Mouse (Mus musculus): ENCODE measurements at regions not wholly inside any gene's neighbourhood (a gene's known extent, or its start where the extent isn't known, plus 50 kb on each side); places are given as distances from the start of the nearest gene placed in this dataset.
A peak's percentile ranks its signal among the peaks of the same experiment; 100 is the strongest.

DNA sequence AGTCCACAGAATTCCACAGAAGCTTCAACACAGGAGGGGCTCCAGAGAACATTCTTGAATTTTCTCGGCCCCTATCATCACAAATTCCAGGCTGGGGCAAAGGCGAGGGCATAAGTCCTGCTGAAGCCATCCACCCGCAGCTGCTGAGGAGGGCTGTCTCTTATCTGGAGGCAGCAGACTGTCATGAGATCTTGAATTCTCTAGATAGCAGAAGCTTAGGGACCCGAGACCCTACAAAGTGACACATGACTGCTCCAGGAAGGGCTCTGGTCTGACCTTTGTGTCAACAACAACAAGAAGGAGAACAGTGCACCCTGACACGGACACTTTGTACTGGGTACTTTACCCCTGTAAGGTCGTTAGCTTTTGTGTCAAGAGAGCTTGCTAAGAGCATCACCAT lies 57.2 kb downstream of the Lao1 start:
- 62% methylated on average over 6 of the region's 6 CpGs for WGBS
- Histone ChIP-seq H3K9ac (no peak overlapping the region), H3K27ac (no peak overlapping the region), H3K4me2 (replicated peaks) (no peak overlapping the region), H3K4me3 (no peak overlapping the region), H3K36me3 (no peaks in the 10 kb centered on the region), H3K9me3 (replicated peaks) (no peaks in the 10 kb centered on the region), H3K27me3 (no peaks in the 10 kb centered on the region), H3K4me1 (peaks cover 21% of the 10 kb centered on the region)
- ATAC-seq (ENCODE audit: low FRiP score), result no peak

GRCm38 (mm10) chr4:119019013-119019781 lies 57.8 kb downstream of the Lao1 start:
- H3K4me2 ChIP-seq (replicated peaks), result peak overlapping the region; percentile 25; the same call in 1 of the 2 replicates
- no peaks in the 10 kb centered on the region for H3K27me3 ChIP-seq
- peaks cover 21% of the 10 kb centered on the region for H3K4me1 ChIP-seq
- no peak overlapping the region for H3K4me3 ChIP-seq
- ATAC-seq (ENCODE audit: low FRiP score), result peak; percentile 62
- H3K9ac ChIP-seq, result 0 out of 2 replicates have a peak overlapping the region, but pooled peaks have one; percentile 27
- H3K9me3 ChIP-seq (replicated peaks), result no peaks in the 10 kb centered on the region
- no peaks in the 10 kb centered on the region for H3K36me3 ChIP-seq
- WGBS, result 53% methylated on average over 12 of the region's 12 CpGs
- peak overlapping the region; percentile 60; the same call in 1 of the 2 replicates for H3K27ac ChIP-seq

DNA sequence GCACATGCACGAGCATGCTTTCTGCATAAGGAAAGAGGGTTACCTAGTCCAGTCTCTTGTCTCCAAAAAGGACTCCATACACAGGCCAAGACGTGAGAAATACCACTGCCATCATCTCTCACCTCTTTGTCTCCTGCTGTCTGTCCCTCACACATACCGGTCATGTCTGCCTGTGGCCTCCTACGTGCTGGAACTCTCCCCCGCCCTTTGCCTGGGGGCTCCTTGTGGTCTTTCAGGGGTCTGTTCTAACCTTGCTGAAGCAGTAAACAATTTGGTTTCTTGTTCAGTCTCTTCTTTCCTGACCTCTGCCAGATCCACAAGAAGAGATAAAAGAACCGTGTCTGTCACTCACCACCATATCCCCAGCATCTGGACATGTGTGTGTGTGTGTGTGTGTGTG lies 61.0 kb downstream of the Lao1 start:
- Histone ChIP-seq H3K36me3 (no peaks in the 10 kb centered on the region), H3K9me3 (replicated peaks) (no peaks in the 10 kb centered on the region), H3K9ac (0 out of 2 replicates have a peak overlapping the region, but pooled peaks have one; percentile 4), H3K27ac (peak overlapping the region; percentile 17; the same call in 1 of the 2 replicates), H3K4me2 (replicated peaks) (no peak overlapping the region), H3K27me3 (no peaks in the 10 kb centered on the region), H3K4me3 (no peak overlapping the region), H3K4me1 (peaks cover 21% of the 10 kb centered on the region)
- no peak for ATAC-seq (ENCODE audit: low FRiP score)
- 63% methylated on average over 6 of the region's 6 CpGs for WGBS

GRCm38 (mm10) chr4:119026237-119026861 lies 65.0 kb downstream of the Lao1 start:
- Histone ChIP-seq H3K4me2 (replicated peaks) (no peak overlapping the region), H3K9ac (no peak overlapping the region), H3K27ac (no peak overlapping the region), H3K36me3 (no peaks in the 10 kb centered on the region), H3K9me3 (replicated peaks) (no peaks in the 10 kb centered on the region), H3K4me1 (peaks cover 19% of the 10 kb centered on the region), H3K4me3 (no peak overlapping the region), H3K27me3 (no peaks in the 10 kb centered on the region)
- no peak for ATAC-seq (ENCODE audit: low FRiP score)
- 20% methylated on average over 5 of the region's 5 CpGs for WGBS

DNA sequence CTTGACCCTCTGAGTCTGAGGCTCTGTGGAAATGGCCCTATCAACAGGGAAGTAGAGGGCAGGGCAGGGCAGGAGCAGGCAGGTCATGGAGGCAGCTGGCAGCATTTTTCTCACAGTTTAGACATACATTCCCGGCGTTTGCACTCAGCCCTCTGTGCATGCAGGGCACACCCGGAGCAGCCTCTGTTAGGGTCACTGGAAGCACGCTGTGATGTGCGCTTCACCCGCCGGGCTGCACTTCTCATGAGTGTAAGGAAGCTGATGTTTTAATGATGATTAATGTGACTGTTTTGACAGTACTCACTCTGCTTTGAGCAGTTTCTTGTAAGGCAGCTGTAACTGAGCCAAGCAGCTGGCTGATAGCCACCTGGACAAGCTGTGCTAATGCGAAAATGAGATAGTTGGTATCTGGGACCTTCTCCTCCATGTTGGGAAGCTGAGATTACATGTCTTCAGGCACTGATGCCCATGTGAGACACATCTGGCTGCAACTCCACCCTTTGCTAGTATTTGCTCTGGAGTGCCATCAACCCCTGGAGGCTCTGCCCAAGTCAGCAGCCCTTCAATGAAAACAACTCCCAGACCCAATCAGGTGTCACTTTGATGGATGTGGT lies 66.9 kb downstream of the Lao1 start:
- Histone ChIP-seq H3K9ac (no peak overlapping the region), H3K4me1 (peaks cover 12% of the 10 kb centered on the region), H3K36me3 (no peaks in the 10 kb centered on the region), H3K4me3 (no peak overlapping the region), H3K27me3 (no peaks in the 10 kb centered on the region), H3K27ac (no peak overlapping the region), H3K9me3 (replicated peaks) (no peaks in the 10 kb centered on the region), H3K4me2 (replicated peaks) (no peak overlapping the region)
- 20% methylated on average over 8 of the region's 8 CpGs for WGBS
- ATAC-seq (ENCODE audit: low FRiP score), result no peak

DNA sequence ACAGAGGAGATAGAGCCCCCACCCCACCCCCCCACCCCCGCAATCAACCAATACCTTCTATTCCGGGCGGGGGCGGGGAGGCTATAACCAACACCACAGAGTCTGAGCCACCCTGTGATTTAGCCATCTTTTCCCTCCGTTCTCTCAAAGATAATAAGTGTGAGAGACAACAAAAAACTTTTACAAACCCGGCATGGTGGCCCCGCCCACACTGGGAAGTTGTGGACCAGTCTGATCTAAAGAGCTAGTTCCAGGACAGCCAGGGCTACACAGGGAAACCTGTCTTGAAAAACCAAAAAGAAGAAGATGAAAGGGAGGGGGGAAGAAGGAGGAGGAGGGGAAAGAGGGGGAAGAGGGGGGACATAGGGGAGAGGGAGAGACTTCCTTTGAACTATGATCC lies 67.7 kb downstream of the Lao1 start:
- Histone ChIP-seq H3K4me1 (peaks cover 12% of the 10 kb centered on the region), H3K9me3 (replicated peaks) (no peaks in the 10 kb centered on the region), H3K27ac (no peak overlapping the region), H3K36me3 (no peaks in the 10 kb centered on the region), H3K9ac (no peak overlapping the region), H3K4me3 (no peak overlapping the region), H3K27me3 (no peaks in the 10 kb centered on the region), H3K4me2 (replicated peaks) (no peak overlapping the region)
- ATAC-seq (ENCODE audit: low FRiP score), result no peak
- WGBS, result 38% methylated on average over 7 of the region's 7 CpGs

DNA sequence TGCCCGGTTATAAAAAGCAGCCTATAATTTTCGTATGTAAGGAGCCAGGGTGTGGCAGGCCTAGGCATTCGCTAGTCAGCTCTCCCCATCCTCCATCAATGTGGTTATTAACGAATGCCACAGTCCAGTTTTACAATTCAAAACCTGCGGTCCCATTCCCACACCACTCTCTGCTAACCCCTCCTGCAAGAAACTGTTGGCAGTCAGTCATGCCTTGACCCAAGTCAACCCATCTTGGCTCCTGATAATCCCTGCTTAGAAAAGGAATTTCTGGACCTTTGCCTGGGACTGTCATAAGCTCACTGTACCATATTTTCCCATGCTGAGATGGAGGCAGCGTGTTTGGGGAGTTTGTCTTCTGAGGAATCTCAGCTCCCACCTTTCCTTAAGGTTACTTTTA lies 68.4 kb downstream of the Lao1 start:
- no peak for ATAC-seq (ENCODE audit: low FRiP score)
- no peaks in the 10 kb centered on the region for H3K9me3 ChIP-seq (replicated peaks)
- H3K4me3 ChIP-seq, result no peak overlapping the region
- peaks cover 12% of the 10 kb centered on the region for H3K4me1 ChIP-seq
- H3K36me3 ChIP-seq, result no peaks in the 10 kb centered on the region
- no peaks in the 10 kb centered on the region for H3K27me3 ChIP-seq
- WGBS, result 85% methylated on average over 6 of the region's 6 CpGs
- no peak overlapping the region for H3K9ac ChIP-seq
- H3K27ac ChIP-seq, result no peak overlapping the region
- H3K4me2 ChIP-seq (replicated peaks), result no peak overlapping the region

DNA sequence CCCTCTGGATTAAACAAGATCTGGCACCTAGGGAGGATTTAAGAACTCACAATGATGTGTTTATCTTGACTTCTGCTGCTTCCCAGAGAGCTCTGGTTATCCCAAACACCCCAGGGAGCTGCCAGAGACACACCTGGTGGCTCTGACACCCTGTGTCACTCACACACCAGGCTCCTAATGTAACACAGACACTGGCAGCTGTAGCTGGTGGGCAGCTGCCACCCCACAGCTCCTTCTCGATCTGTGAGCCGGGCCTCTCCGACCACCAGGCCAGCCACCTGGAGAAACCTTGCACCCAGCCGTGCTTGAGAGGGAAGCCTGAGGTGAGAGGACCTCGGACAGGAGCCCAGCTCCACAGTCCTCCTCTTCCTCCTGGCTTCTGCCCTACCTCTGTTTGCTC lies 69.5 kb downstream of the Lao1 start:
- no peaks in the 10 kb centered on the region for H3K36me3 ChIP-seq
- no peaks in the 10 kb centered on the region for H3K9me3 ChIP-seq (replicated peaks)
- 39% methylated on average over 5 of the region's 5 CpGs for WGBS
- H3K9ac ChIP-seq, result no peak overlapping the region
- H3K27me3 ChIP-seq, result no peaks in the 10 kb centered on the region
- H3K4me1 ChIP-seq, result peaks cover 12% of the 10 kb centered on the region
- H3K4me2 ChIP-seq (replicated peaks), result no peak overlapping the region
- no peak overlapping the region for H3K27ac ChIP-seq
- H3K4me3 ChIP-seq, result no peak overlapping the region
- ATAC-seq (ENCODE audit: low FRiP score), result no peak

GRCm38 (mm10) chr4:119033006-119033405 lies 71.6 kb downstream of the Lao1 start:
- no peak overlapping the region for H3K9ac ChIP-seq
- no peaks in the 10 kb centered on the region for H3K36me3 ChIP-seq
- H3K9me3 ChIP-seq (replicated peaks), result no peaks in the 10 kb centered on the region
- no peaks in the 10 kb centered on the region for H3K27me3 ChIP-seq
- no peak overlapping the region for H3K27ac ChIP-seq
- H3K4me3 ChIP-seq, result no peak overlapping the region
- 72% methylated on average over 4 of the region's 4 CpGs for WGBS
- ATAC-seq (ENCODE audit: low FRiP score), result no peak
- H3K4me1 ChIP-seq, result peaks cover 11% of the 10 kb centered on the region
- H3K4me2 ChIP-seq (replicated peaks), result no peak overlapping the region

DNA sequence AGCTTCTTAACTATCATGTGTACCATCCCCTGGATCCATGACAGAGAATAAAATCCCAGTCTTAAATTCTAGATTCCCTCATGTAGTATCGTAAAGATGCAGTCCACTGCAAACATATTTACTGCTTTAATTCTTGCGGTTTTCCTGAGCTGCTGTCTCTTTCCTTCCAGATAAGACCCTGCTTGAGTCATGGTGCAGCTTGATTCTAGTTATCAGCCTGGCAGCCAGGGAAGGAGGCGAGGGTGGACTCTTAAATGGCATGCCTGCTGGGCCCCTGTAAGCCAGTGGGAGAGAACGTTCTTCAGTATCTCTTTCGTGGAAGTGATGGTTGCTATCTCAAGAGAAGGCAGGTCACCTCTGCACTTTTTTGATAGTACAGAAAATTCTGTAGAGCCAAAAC lies 71.9 kb upstream of the Slc2a1 start:
- Histone ChIP-seq H3K9me3 (replicated peaks) (no peaks in the 10 kb centered on the region), H3K4me3 (no peak overlapping the region), H3K27me3 (no peaks in the 10 kb centered on the region), H3K9ac (no peak overlapping the region), H3K4me1 (no peaks in the 10 kb centered on the region), H3K4me2 (replicated peaks) (no peak overlapping the region), H3K27ac (no peak overlapping the region), H3K36me3 (no peaks in the 10 kb centered on the region)
- 88% methylated on average over 5 of the region's 5 CpGs for WGBS
- ATAC-seq (ENCODE audit: low FRiP score), result no peak

DNA sequence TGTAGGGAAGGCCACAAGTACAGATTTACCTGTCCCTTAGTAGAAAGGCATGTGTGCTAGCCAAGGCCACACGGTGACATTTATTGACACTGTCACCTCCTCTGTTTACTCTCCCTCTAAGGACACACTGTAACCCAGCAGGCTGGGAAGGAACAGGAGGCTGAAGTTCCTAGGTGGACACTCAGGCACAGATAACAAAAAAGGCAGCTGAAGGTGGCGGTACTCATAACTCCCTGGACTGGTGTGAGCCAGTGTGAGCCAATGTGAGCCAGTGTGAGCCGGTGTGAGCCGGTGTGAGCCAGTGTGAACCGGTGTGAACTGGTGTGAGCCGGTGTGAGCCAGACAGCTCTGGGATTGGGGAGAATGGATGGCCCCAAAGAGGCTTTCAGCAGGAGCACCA lies 68.5 kb upstream of the Slc2a1 start:
- no peak overlapping the region for H3K4me2 ChIP-seq (replicated peaks)
- no peaks in the 10 kb centered on the region for H3K36me3 ChIP-seq
- no peak overlapping the region for H3K27ac ChIP-seq
- no peak overlapping the region for H3K4me3 ChIP-seq
- no peaks in the 10 kb centered on the region for H3K9me3 ChIP-seq (replicated peaks)
- ATAC-seq (ENCODE audit: low FRiP score), result no peak
- peaks cover 7% of the 10 kb centered on the region for H3K4me1 ChIP-seq
- no peak overlapping the region for H3K9ac ChIP-seq
- WGBS, result 91% methylated on average over 6 of the region's 6 CpGs
- H3K27me3 ChIP-seq, result no peaks in the 10 kb centered on the region

GRCm38 (mm10) chr4:119041616-119042015 lies 66.9 kb upstream of the Slc2a1 start:
- ATAC-seq (ENCODE audit: low FRiP score), result no peak
- Histone ChIP-seq H3K4me3 (no peak overlapping the region), H3K36me3 (no peaks in the 10 kb centered on the region), H3K9ac (no peak overlapping the region), H3K4me1 (peaks cover 7% of the 10 kb centered on the region), H3K27ac (no peak overlapping the region), H3K4me2 (replicated peaks) (no peak overlapping the region), H3K9me3 (replicated peaks) (no peaks in the 10 kb centered on the region), H3K27me3 (no peaks in the 10 kb centered on the region)
- 76% methylated on average over 6 of the region's 6 CpGs for WGBS
